Mouse (Mus musculus) CH12.LX (cell line): Measurements from ENCODE around the gene Ror2. TPM values are rescaled to one million over a fixed set of nuclear protein-coding genes. Genes with fewer than 3 reads are reported as not detected.

Experiments used
- DNase-seq: peaks from one replicate; pipeline ENCODE4 v3.0.0-alpha.2; 2013; ENCODE audit errors: extremely low read depth
- H3K27ac ChIP-seq: 2 replicates; pipeline ENCODE4 v1.5.1; 2012; ENCODE audit warnings: low read depth, mild to moderate bottlenecking, control low read depth, moderate library complexity; ENCODE audit not compliant: insufficient read depth
- H3K27me3 ChIP-seq: replicated peaks from 2 replicates; pipeline ENCODE3; 2012; ENCODE audit warnings: inconsistent platforms
- H3K36me3 ChIP-seq, 2 experiments: replicated peaks in 1 of 2; 2 replicates each; pipeline versions ENCODE3 to v1.6.1; 2012; ENCODE audit warnings: inconsistent platforms in 1 of 2, low read length in 1 of 2, mild to moderate bottlenecking in 1 of 2, mixed read lengths in 1 of 2, moderate library complexity in 1 of 2; ENCODE audit not compliant: control insufficient read depth in 1 of 2, insufficient read depth in 1 of 2
- H3K4me1 ChIP-seq, 2 experiments: 2 replicates each; pipeline ENCODE4 v1.6.1; 2012; ENCODE audit warnings: inconsistent platforms in 1 of 2, moderate library complexity in 1 of 2; ENCODE audit not compliant: insufficient read depth in 2 of 2, control insufficient read depth in 1 of 2
- H3K4me2 ChIP-seq: 2 replicates; pipeline ENCODE4 v1.6.1; 2012; ENCODE audit warnings: low read depth, mild to moderate bottlenecking, control low read depth; ENCODE audit not compliant: poor library complexity, insufficient read depth, severe bottlenecking
- H3K4me3 ChIP-seq, 3 experiments: fragments of 150-350 bp in 1 of 3; sonication (generic) in 1 of 3; replicated peaks in 1 of 3; 2 replicates each; pipeline versions ENCODE3 to v1.5.1; 2011 to 2012; ENCODE audit warnings: low read depth in 2 of 3, low read length in 2 of 3, mild to moderate bottlenecking in 2 of 3, moderate library complexity in 2 of 3, control low read depth in 1 of 3, improper control_type of control experiment in 1 of 3, inconsistent platforms in 1 of 3, mixed read lengths in 1 of 3; ENCODE audit not compliant: poor library complexity in 1 of 3
- H3K79me2 ChIP-seq: replicated peaks from 2 replicates; pipeline ENCODE4 v1.6.1; 2012; ENCODE audit warnings: mild to moderate bottlenecking, moderate library complexity; ENCODE audit not compliant: control insufficient read depth, poor library complexity, insufficient read depth, severe bottlenecking; ENCODE audit errors: extremely low read depth
- H3K9ac ChIP-seq: 2 replicates; pipeline ENCODE4 v1.6.1; 2012; ENCODE audit warnings: low read depth, mild to moderate bottlenecking, control low read depth, moderate library complexity; ENCODE audit not compliant: insufficient read depth
- H3K9me3 ChIP-seq: replicated peaks from 2 replicates; pipeline ENCODE3; 2012; ENCODE audit warnings: low read length, inconsistent platforms, mixed read lengths
- CHD1 ChIP-seq: IDR thresholded peaks from 2 replicates; pipeline ENCODE4 v1.6.1; 2012; ENCODE audit warnings: low read depth, low read length, improper control_type of control experiment, inconsistent platforms
- CHD2 ChIP-seq: IDR thresholded peaks from 2 replicates; pipeline ENCODE4 v1.6.1; 2011; ENCODE audit warnings: low read length, improper control_type of control experiment
- E2F4 ChIP-seq: IDR thresholded peaks from 2 replicates; pipeline ENCODE4 v1.6.1; 2011; ENCODE audit warnings: low read depth, low read length, improper control_type of control experiment; ENCODE audit not compliant: insufficient replicate concordance
- EP300 ChIP-seq: IDR thresholded peaks from 2 replicates; pipeline ENCODE4 v1.6.1; 2011; ENCODE audit warnings: low read length, improper control_type of control experiment
- GABPA ChIP-seq: IDR thresholded peaks from 2 replicates; pipeline ENCODE4 v1.6.1; 2012; ENCODE audit warnings: low read depth, low read length, improper control_type of control experiment, inconsistent platforms; ENCODE audit not compliant: insufficient replicate concordance
- HCFC1 ChIP-seq: IDR thresholded peaks from 2 replicates; pipeline ENCODE4 v1.6.1; 2012; ENCODE audit warnings: low read depth, mild to moderate bottlenecking, inconsistent platforms, low read length, improper control_type of control experiment
- JUND ChIP-seq: conservative IDR thresholded peaks from 2 replicates; pipeline ENCODE4 v1.6.1; 2011; ENCODE audit warnings: low read depth, low read length, improper control_type of control experiment
- KAT2A ChIP-seq: IDR thresholded peaks from 2 replicates; pipeline ENCODE4 v1.6.1; 2012; ENCODE audit warnings: low read length, improper control_type of control experiment, inconsistent platforms; ENCODE audit not compliant: insufficient replicate concordance
- MAFK ChIP-seq: IDR thresholded peaks from 2 replicates; pipeline ENCODE4 v1.6.1; 2011; ENCODE audit warnings: low read length, improper control_type of control experiment; ENCODE audit not compliant: insufficient replicate concordance
- MAX ChIP-seq: IDR thresholded peaks from 2 replicates; pipeline ENCODE4 v1.6.1; 2011; ENCODE audit warnings: low read length, improper control_type of control experiment
- MEF2A ChIP-seq: IDR thresholded peaks from 2 replicates; pipeline ENCODE4 v1.6.1; 2014; ENCODE audit warnings: low read depth, mild to moderate bottlenecking, inconsistent platforms, low read length, improper control_type of control experiment, borderline replicate concordance
- MXI1 ChIP-seq: IDR thresholded peaks from 2 replicates; pipeline ENCODE4 v1.6.1; 2011; ENCODE audit warnings: mild to moderate bottlenecking, low read depth, low read length, improper control_type of control experiment
- NRF1 ChIP-seq: IDR thresholded peaks from 2 replicates; pipeline ENCODE4 v1.6.1; 2014; ENCODE audit warnings: low read depth, mild to moderate bottlenecking, inconsistent platforms, low read length, improper control_type of control experiment, moderate library complexity
- PAX5 ChIP-seq: IDR thresholded peaks from 2 replicates; pipeline ENCODE4 v1.6.1; 2012; ENCODE audit warnings: low read length, inconsistent platforms, mixed read lengths
- POLR2A ChIP-seq: IDR thresholded peaks from 2 replicates; pipeline ENCODE4 v1.6.1; 2011; ENCODE audit warnings: low read depth, mild to moderate bottlenecking, improper control_type of control experiment, low read length
- POLR2AphosphoS2 ChIP-seq: IDR thresholded peaks from 2 replicates; pipeline ENCODE4 v1.6.1; 2011; ENCODE audit warnings: low read depth, low read length, improper control_type of control experiment
- RAD21 ChIP-seq: IDR thresholded peaks from 2 replicates; pipeline ENCODE4 v1.6.1; 2011; ENCODE audit warnings: low read depth, mild to moderate bottlenecking, low read length, improper control_type of control experiment, moderate library complexity
- ZNF384 ChIP-seq: IDR thresholded peaks from 2 replicates; pipeline ENCODE4 v1.6.1; 2012; ENCODE audit warnings: low read depth, low read length, improper control_type of control experiment, inconsistent platforms
- dilution Hi-C: fragments of 300-500 bp; cut with MboI; formaldehyde crosslinking; loops from 2 replicates; pipeline ENCODE4 v1.14.3; 2020; ENCODE audit warnings: low sequenced_read_pairs; ENCODE audit not compliant: extremely low pct_unique_long_range_greater_than_20kb, extremely low pct_ligation_motif_present
- in situ Hi-C: fragments of 300-500 bp; cut with MboI; formaldehyde crosslinking; loops from 3 replicates; pipeline ENCODE4 v1.14.3; 2019; ENCODE audit warnings: low sequenced_read_pairs, low pct_ligation_motif_present, low pct_unique_long_range_greater_than_20kb, mixed read lengths
- polyA plus RNA-seq: library from polyadenylated mRNA; unstranded; fragments of >175 nt; gene quantifications from 2 replicates; pipeline ENCODE4 v1.2.1, GENCODE M21; 2012; ENCODE audit warnings: low read depth; ENCODE audit not compliant: insufficient read length
- total RNA-seq, 2 experiments: library from RNA; depleted of rRNA; stranded (reverse); fragments of 300-350 nt in 1 of 2; fragments of >200 nt in 1 of 2; gene quantifications; 2 replicates each; pipeline ENCODE4 v1.2.3; 2012 to 2014

Ror2 gene
- total and polyA plus RNA-seq, 3 experiments = 0.13 to 0.63 (median 0.16) TPM

GRCm38 (mm10) chr13:53177424-53177718, 108.6 kb downstream of the Ror2 start:
- peaks cover 2% of the 10 kb centered on the region for H3K27me3 ChIP-seq
- in situ Hi-C loops = no loop called here
- no peaks in the 10 kb centered on the region for H3K9me3 ChIP-seq
- no peak overlapping the region for H3K4me3 ChIP-seq
- no peaks in the 10 kb centered on the region for H3K79me2 ChIP-seq
- H3K4me1 ChIP-seq = no peaks in the 10 kb centered on the region
- no peak for TF ChIP-seq CHD1
- TF ChIP-seq ZNF384 = no peak
- TF ChIP-seq GABPA = no peak
- TF ChIP-seq CHD2 = no peak
- no peak for TF ChIP-seq RAD21
- no peak for TF ChIP-seq MAFK
- TF ChIP-seq MAX = no peak
- TF ChIP-seq NRF1 = no peak
- TF ChIP-seq E2F4 = no peak
- TF ChIP-seq KAT2A = no peak
- no peak for TF ChIP-seq PAX5
- H3K4me2 ChIP-seq = no peak overlapping the region
- dilution Hi-C loops = no loop called here
- DNase-seq = no peak
- no peak overlapping the region for H3K27ac ChIP-seq
- no peaks in the 10 kb centered on the region for H3K36me3 ChIP-seq
- no peak overlapping the region for H3K9ac ChIP-seq

GRCm38 (mm10) chr13:53176695-53177423, 109.1 kb downstream of the Ror2 start:
- H3K4me2 ChIP-seq = no peak overlapping the region
- in situ Hi-C loops = no loop called here
- no peaks in the 10 kb centered on the region for H3K36me3 ChIP-seq
- peaks cover 2% of the 10 kb centered on the region for H3K27me3 ChIP-seq
- H3K9ac ChIP-seq = no peak overlapping the region
- no peak overlapping the region for H3K4me3 ChIP-seq
- no peaks in the 10 kb centered on the region for H3K79me2 ChIP-seq
- no peak for DNase-seq
- no peaks in the 10 kb centered on the region for H3K9me3 ChIP-seq
- no peak for TF ChIP-seq ZNF384
- TF ChIP-seq, all 38 proteins: peak for 0
- dilution Hi-C loops = no loop called here
- Histone ChIP-seq H3K4me1 (no peaks in the 10 kb centered on the region), H3K27ac (no peak overlapping the region)

- dilution Hi-C loops = no loop called here
- Histone ChIP-seq H3K27ac (no peak overlapping the region), H3K79me2 (no peaks in the 10 kb centered on the region), H3K4me1 (no peaks in the 10 kb centered on the region), H3K9ac (no peak overlapping the region), H3K36me3 (no peaks in the 10 kb centered on the region), H3K27me3 (peaks cover 2% of the 10 kb centered on the region), H3K9me3 (no peaks in the 10 kb centered on the region), H3K4me3 (no peak overlapping the region), H3K4me2 (no peak overlapping the region)
- no peak for TF ChIP-seq CHD2
- TF ChIP-seq POLR2AphosphoS2 = no peak
- no peak for TF ChIP-seq HCFC1
- TF ChIP-seq JUND = no peak
- TF ChIP-seq MEF2A = no peak
- TF ChIP-seq POLR2A = no peak
- TF ChIP-seq EP300 = no peak
- no peak for TF ChIP-seq MXI1
- in situ Hi-C loops = no loop called here
- no peak for DNase-seq
Measured at GRCm38 (mm10) chr13:53175041-53175440, 110.9 kb downstream of the Ror2 start.
